Mouse (Mus musculus) natural killer cell, adult 2 months (primary cell): ENCODE results near the gene Clybl.

Experiments
- DNase-seq, 2 experiments: peaks; one replicate each; pipeline ENCODE4 v3.0.0; 2022; ENCODE audit warnings: low spot score in 2 of 2

Gene Clybl

DNA sequence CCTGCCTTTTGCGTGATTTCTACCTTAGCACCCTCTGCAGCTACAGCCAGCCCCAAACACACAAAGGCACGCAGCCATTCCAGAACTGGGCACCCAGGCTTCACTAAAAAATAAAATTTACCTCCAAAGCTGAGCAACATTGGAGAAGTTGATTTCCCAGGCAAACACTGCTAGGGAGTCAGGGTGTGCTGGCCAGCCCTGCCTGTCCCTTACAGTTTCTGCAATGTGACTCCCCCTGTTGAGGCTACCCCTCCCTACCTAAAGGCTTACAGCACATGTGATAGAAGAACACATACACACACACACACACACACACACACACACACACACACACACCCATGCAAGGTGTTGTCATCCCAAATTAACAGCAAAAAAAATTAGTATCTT is 232.0 kb downstream of the Clybl start:
- no peak for DNase-seq

DNA sequence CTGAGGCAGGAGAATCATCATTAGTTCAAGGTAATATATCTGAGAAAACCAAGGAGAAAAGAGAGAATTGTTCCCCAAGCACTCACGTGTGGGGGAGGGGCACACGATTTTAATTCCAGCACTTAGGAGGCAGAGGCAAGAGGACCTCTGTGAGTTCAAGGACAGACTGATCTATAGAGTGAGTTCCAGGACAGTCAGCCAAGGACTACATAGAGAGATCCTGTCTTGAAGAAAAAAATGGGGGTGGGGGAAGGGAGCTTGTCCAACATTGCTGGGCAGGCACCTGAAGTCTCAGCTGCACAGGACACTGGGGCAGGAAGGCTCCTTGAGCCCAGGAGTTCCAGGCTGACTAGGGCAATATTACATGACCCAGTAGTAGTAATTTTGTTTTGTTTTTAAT is 233.3 kb downstream of the Clybl start:
- no peak for DNase-seq

DNA sequence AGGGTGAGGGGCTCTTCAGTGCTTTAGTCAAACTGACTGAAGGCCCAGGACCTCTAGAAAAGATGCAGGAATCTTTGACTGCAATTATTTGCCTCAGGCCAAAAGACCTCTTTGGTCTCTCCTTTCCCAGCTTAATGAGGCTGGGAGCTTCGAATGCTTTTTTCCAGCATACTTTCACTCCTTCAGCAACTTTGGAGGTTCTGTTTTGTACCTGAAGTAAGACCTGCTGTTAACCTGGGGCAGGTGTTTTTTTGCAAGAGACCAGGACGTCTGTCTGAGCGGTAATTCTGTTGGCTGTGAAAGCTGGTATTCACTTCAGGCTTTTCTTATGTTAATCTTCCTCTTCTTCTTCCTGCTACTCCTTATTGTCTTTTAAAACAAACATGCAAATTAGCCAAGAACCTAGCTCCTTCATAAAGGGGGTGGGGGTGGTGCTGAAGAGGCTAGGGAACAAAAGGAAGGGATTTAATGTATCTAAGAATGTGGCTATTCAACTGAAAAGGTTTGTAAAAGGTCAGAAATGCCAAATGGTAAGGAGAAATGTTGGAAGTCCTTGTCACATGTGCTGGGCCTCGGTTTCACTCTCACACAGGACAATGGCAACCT is 234.8 kb downstream of the Clybl start:
- no peak for DNase-seq

GRCm38 (mm10) chr14:122424441-122424840 is 242.9 kb downstream of the Clybl start:
- DNase-seq = no peak

DNA sequence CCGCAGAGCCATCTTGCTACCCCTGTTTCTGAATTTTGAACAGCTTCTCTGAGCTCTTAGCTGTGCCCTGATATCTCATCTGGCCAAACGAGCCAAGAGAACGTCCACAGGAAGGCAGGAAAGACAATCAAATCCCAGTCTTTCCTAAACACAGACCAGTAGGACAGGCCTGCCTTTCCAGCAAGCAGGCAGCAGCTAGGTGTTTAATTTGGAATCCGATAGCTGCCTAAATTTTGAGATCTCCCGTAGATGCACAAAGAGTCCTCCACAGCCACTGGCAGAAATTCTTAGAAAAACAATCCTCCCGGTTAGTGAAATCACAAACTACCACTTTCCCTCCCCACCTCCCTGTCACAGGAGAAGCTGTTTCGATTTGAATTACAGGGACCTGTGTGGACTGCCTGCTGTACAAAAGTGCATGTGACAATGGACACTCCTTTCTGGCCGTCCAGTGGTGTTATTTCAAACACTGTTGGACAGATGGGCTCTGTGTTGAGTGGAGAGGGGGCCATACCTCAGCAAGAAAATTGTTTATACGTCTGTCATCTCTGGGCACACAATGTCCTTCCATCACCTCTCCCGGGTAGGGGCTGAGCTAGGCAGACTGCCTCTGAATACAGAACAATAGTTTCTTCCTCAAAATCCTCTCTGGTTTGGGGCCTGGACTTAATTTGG is 245.2 kb downstream of the Clybl start:
- DNase-seq = no peak

DNA sequence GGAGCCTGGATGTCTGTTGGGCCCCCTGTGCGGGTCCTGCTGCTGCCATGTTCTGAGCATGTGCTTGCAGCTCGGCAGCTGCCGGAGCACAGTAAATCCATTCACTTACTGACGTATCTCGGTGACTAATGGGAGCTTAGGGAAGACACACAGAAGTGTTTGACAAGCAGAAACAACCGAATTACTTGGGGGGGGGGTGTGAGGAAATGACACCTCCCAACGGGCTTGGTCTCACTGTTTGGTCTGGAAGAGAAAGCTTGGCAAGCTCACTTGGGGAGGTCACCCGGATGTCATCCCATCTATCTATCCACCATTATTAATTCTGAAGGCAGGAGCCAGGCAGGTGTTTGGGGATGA is 245.7 kb downstream of the Clybl start:
- no peak for DNase-seq

- DNase-seq = no peak
Observed at GRCm38 (mm10) chr14:122427654-122428053, 246.2 kb downstream of the Clybl start.

DNA sequence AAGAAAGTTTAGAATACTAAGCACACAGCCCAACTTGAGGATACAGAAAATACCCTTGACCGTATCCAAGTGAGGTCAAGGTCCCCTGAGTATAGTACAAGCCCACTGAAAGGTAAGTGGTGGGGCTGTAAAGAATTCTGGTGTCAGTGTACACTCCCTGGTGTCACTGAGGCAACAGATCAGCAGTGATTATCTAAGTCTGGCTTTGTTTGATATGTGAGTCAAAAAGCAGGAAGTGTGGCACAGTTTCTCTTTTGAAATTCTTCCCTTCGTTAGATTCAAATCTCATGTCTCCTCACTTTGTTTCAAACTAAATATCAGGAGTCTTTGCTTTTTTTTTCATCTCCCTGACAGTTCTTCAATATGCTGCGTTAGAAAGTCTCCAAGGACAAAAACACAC is 251.1 kb downstream of the Clybl start:
- no peak for DNase-seq

- DNase-seq = no peak
Observed at GRCm38 (mm10) chr14:122434039-122434438, 252.5 kb downstream of the Clybl start.

- no peak for DNase-seq
Observed at GRCm38 (mm10) chr14:122436850-122437249, 255.3 kb downstream of the Clybl start.

- no peak for DNase-seq
Observed at GRCm38 (mm10) chr14:122449601-122450495, 268.3 kb downstream of the Clybl start.

DNA sequence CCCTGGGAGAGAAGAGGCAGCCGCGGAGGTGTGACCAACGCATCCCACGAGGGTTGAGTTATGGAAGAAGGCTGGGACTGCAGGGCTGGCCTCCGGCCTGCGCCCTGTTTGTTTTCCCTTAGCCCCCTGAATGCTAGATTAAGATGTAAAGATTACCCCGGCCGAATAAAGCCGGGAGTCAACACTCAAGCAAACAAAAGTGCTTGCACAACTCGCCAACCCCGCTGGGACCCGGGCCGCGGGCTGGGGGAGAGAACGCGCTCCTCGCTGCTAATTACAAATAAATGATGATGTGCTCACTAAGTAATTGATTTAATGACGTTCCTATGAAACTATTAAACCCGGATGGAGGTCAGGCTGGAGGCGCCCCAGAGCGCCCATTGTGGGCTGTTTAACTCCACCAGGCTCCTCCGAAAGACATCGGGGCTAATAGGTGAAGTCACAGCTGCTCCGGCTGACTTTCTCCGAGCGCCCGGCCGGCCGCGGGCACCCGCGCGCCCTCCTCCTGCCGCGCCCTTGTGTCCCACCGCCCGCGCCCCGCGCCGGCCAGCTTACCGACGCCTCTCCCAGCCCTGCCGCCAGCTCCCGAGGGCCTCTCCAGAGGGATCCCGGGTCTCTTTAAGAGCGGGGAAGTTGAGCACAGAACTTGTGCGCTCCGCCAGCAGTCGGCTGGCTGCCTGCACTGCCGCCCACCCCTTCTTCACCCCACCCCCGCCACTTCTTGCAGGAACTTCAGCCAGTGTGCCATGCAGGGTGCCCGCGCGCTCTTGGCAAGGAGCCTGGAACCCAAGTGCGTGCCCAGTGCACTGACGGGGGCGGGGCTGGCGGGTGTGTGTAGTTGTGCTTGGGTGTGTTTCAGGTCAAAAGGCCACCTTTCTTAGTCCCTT is 269.2 kb downstream of the Clybl start, which contains the start of gene Gm5089:
Gm5089 (minus strand) TSS at position 620 of the 887 bp plus-strand sequence.
- DNase-seq = no peak

DNA sequence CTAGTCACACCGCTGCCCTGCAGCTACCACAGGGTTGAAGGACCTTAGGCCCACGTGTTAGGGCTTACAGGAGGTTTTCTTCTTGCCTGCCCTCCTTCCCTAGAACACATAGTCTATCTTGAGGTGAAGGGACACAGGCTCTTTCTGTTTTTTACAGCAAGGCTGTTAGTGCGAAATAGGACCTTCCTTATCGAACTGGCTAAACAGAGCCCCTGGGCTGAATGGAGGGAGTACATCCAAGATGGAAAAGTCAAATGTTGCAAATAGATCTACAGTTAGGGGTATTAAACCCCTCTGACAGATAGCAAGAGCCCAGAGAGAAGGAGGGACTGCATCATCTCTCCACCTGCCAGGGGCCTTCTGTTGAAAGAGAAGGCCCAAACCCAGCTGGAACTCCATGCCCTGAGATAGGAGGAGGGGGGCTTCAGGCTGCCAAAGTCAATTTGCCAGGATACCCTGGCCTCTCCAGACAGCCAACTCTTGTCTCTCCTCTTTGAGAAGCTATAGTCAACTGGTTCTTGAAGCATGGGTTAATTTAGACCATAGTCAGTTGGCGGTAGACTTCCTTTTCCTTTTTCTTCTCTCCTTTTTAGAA is 270.1 kb downstream of the Clybl start:
- no peak for DNase-seq
